Mouse (Mus musculus) testis, adult 2 months (tissue): Measurements from ENCODE around the gene Tvp23a. TPM values are rescaled to one million over a fixed set of nuclear protein-coding genes. Genes with fewer than 3 reads are reported as not detected.
A peak's percentile ranks its signal among the peaks of the same experiment; 100 is the strongest.

Experiments
- H3K27ac ChIP-seq: fragments of 200-500 bp; 2 replicates; pipeline ENCODE4 v1.5.1; 2012; ENCODE audit warnings: low read depth, low read length; ENCODE audit not compliant: control insufficient read depth, insufficient read depth
- H3K27me3 ChIP-seq: fragments of 200-500 bp; 2 replicates; pipeline ENCODE4 v1.6.1; 2012; ENCODE audit warnings: mild to moderate bottlenecking, low read length, moderate library complexity; ENCODE audit not compliant: control insufficient read depth, insufficient read depth
- H3K36me3 ChIP-seq: fragments of 200-500 bp; 2 replicates; pipeline ENCODE4 v1.6.1; 2012; ENCODE audit warnings: mild to moderate bottlenecking, low read length; ENCODE audit not compliant: control insufficient read depth, insufficient read depth
- H3K4me1 ChIP-seq: fragments of 200-500 bp; 2 replicates; pipeline ENCODE4 v1.6.1; 2012; ENCODE audit warnings: low read length; ENCODE audit not compliant: control insufficient read depth, insufficient read depth
- H3K4me3 ChIP-seq: fragments of 200-500 bp; 2 replicates; pipeline ENCODE4 v1.5.1; 2012; ENCODE audit warnings: low read depth, mild to moderate bottlenecking, low read length, moderate library complexity, mixed read lengths; ENCODE audit not compliant: control insufficient read depth
- CTCF ChIP-seq: fragments of 200-500 bp; IDR thresholded peaks from 2 replicates; pipeline ENCODE4 v1.5.1; 2012; ENCODE audit warnings: low read depth, mild to moderate bottlenecking, inconsistent platforms, low read length, moderate library complexity; ENCODE audit not compliant: control insufficient read depth, insufficient read depth, insufficient replicate concordance
- POLR2A ChIP-seq: fragments of 200-500 bp; IDR thresholded peaks from 2 replicates; pipeline ENCODE4 v1.6.1; 2012; ENCODE audit warnings: low read depth, mild to moderate bottlenecking, inconsistent platforms, low read length, moderate library complexity; ENCODE audit not compliant: control insufficient read depth
- polyA plus RNA-seq: library from polyadenylated mRNA; depleted of rRNA; stranded (reverse); fragments of >200 nt; gene quantifications from 2 replicates; pipeline ENCODE4 v1.2.3, GENCODE M21; 2012

Gene Tvp23a
- polyA plus RNA-seq, 1 experiment = 0.37 TPM

DNA sequence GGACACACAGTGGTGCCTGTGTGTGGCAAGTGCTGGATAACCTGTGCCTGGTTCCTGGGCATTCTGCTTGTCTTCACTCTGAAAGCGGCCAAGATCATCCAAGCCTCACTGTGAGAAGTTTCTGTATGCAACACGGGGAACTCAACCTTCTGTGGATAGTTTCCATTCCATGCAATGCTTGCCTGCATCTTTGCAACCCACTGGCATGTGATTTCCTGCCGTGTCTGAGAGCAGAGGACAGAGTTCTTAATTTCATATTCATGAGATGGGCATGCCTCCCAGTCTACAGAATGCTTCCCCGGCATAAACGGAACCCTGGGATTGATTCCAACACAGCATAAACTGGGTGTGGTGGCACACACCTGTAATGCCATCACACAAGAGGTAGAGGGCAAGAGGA is 9.1 kb downstream of the Tvp23a start:
- no peaks in the 10 kb centered on the region for H3K27me3 ChIP-seq
- no peak overlapping the region for H3K4me3 ChIP-seq
- H3K27ac ChIP-seq = no peak overlapping the region
- TF ChIP-seq CTCF = no peak
- TF ChIP-seq POLR2A = no peak
- no peaks in the 10 kb centered on the region for H3K36me3 ChIP-seq
- H3K4me1 ChIP-seq = no peaks in the 10 kb centered on the region

DNA sequence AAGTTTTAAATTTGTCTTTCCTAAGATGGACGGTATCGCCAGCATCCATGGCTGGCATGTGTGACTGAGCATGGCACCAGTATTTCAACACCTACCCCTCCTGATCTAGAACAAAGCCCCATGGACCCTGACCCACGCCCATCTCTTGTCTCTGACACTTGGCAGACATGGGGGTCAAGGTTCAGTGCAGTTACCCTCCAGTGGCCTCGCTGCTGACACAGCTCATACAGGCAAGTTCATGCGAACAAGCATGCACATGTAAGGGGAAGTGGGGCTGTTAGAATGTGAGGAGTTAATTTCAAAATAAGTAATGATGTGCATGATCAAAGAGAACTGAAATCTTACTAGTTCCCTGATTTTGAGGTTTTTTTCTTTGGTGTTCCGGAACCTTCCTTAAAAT is 11.0 kb downstream of the Tvp23a start:
- TF ChIP-seq POLR2A (no peak), CTCF (no peak)
- Histone ChIP-seq H3K4me1 (no peaks in the 10 kb centered on the region), H3K36me3 (no peaks in the 10 kb centered on the region), H3K4me3 (no peak overlapping the region), H3K27me3 (no peaks in the 10 kb centered on the region), H3K27ac (no peak overlapping the region)

DNA sequence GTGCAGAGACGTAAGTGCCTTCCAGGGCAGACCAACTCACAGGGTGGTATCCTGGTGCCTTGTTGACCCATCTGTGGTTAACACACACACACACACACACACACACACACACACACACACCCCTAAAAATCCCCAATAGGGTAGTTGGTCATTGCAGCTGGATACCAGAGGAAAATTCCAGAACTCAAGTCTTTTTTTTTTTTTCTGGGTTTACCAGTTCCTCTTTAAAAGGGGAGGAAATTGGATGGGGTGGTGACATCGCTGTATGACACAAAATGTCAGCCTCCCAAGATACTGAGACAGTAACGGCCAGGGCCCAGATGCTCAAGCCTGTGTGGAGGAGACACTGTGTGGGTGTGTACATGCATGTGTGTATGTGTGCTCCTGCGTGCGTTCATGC is 13.8 kb downstream of the Tvp23a start:
- no peak overlapping the region for H3K4me3 ChIP-seq
- no peaks in the 10 kb centered on the region for H3K4me1 ChIP-seq
- no peak for TF ChIP-seq POLR2A
- TF ChIP-seq CTCF = no peak
- no peak overlapping the region for H3K27ac ChIP-seq
- no peaks in the 10 kb centered on the region for H3K36me3 ChIP-seq
- no peaks in the 10 kb centered on the region for H3K27me3 ChIP-seq

DNA sequence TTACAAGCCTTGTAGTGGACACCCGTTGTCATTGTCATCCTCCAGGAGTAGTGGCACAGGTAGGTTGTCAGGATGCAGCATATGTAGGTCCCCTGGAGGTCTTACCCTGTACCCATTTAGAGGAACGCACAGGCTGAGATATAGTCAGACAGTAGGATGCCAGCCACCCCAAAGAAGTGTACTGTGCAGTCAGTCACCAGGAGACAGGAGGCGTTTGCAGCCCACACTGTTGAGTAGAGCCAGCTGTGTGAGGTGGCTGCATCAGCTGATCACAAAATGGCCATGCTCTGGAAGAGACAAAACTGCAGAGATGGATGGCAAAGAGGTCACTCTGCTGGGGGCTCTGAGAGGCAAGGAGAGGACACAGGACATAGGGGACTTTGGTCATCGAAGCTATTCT is 14.8 kb downstream of the Tvp23a start:
- no peak overlapping the region for H3K4me3 ChIP-seq
- H3K27ac ChIP-seq = no peak overlapping the region
- no peaks in the 10 kb centered on the region for H3K27me3 ChIP-seq
- no peak for TF ChIP-seq CTCF
- no peak for TF ChIP-seq POLR2A
- no peaks in the 10 kb centered on the region for H3K36me3 ChIP-seq
- no peaks in the 10 kb centered on the region for H3K4me1 ChIP-seq

DNA sequence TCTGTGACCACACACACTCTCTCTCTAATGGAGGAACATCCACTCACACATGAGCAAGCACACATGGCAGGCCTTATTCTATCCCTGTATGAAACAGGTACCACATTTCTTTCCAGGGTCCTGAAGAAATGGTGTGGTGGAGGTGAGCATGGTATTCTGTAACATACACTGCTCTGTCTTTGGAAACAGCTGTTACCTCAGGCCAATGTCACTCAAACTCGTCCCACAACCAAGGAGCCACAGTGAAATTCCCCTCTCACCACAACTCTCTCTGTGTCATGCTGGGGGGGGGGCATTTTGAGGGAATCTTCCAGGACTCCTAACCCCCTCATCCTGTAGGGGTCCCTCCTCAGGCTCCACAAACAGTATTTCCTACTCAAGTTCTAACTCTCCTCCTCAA is 15.3 kb downstream of the Tvp23a start:
- Histone ChIP-seq H3K27ac (no peak overlapping the region), H3K36me3 (no peaks in the 10 kb centered on the region), H3K4me1 (no peaks in the 10 kb centered on the region), H3K4me3 (no peak overlapping the region), H3K27me3 (no peaks in the 10 kb centered on the region)
- TF ChIP-seq POLR2A = no peak
- TF ChIP-seq CTCF = no peak

DNA sequence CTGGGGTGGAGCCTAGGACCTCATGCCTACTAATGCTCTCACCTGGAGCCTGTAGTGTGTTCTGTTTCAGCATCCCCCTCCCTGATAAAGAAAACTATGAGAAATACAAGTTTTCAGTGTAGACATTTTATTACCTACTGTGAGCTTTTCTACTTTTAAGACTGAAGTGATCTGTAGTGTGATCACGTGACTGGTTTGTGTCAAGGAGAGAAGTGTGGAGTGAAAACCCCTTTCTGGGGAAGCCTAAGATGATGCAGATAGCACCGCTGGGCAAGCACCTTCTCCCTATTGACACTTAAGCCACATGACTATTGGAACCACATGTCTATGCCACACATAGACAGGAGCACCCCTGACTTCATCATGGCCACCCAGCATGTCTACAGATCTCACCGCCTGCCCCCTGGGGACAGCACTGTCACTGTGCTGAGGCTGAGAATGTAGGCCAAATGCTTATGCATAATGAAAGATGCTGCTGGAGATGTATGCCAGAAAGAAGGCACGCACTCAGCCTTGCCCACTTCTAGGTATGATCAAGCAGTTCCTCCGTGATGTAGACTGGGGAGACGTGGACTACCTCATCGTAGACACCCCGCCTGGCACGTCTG is 26.6 kb downstream of the Tvp23a start:
- peak overlapping the region; percentile 14 for H3K4me3 ChIP-seq
- H3K27ac ChIP-seq = no peak overlapping the region
- TF ChIP-seq POLR2A = no peak
- no peak for TF ChIP-seq CTCF
- H3K27me3 ChIP-seq = no peaks in the 10 kb centered on the region
- H3K36me3 ChIP-seq = no peaks in the 10 kb centered on the region; the same call in 1 of the 2 replicates
- H3K4me1 ChIP-seq = no peaks in the 10 kb centered on the region

DNA sequence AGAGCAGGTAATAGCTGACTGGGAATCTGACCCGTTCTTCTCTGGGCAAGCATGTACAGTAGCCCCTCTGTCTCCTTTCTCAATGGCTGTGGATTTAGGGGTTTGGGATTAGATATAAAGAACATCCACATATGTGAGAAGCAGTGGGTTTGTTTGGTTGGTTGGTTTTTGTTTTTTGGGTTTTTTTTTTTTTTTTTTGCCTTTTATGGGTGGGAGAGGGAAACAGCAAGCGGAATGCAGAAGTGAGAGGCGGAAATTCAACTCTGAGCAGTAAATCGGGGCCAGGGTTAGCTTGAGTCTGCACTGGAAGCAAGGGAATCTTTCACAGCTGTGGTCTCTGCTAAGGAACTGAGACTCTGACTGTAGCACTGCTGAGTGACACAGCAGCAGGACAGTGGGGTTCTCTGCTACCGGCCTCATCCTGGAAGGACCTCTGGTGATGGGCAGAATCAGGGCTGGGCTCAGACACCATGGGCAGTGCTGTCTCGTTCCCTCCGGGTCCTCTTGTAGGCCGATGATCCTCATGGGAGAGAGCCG is 29.4 kb downstream of the Tvp23a start:
- TF ChIP-seq POLR2A = no peak
- no peak for TF ChIP-seq CTCF
- Histone ChIP-seq H3K27me3 (no peaks in the 10 kb centered on the region), H3K4me3 (no peak overlapping the region), H3K27ac (no peak overlapping the region), H3K4me1 (no peaks in the 10 kb centered on the region; the same call in 1 of the 2 replicates), H3K36me3 (no peaks in the 10 kb centered on the region; the same call in 1 of the 2 replicates)

DNA sequence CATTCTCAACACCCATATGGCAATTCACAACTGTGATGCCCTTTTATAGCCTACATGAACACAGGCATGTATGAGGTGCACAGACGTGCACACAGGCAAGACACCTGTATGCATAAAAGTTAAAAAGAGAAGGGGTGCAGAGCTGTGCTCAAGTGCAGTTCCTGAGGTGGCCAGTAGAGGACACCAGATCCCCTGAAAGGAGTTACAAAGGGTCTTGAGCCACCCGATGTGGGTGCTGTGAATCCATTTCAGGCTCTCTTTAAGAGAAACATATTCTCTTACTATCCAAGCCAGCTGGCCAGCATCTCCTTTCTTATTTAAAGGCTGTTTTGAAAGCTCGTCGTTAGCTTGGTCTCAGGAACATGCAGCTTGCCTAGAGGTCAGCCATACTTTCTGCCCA is 30.3 kb downstream of the Tvp23a start:
- no peak overlapping the region for H3K27ac ChIP-seq
- peaks cover 2% of the 10 kb centered on the region; the same call in 1 of the 2 replicates for H3K4me1 ChIP-seq
- H3K36me3 ChIP-seq = no peaks in the 10 kb centered on the region; the same call in 1 of the 2 replicates
- H3K27me3 ChIP-seq = no peaks in the 10 kb centered on the region
- TF ChIP-seq CTCF (peak; percentile 71; the same call in 1 of the 2 replicates), POLR2A (no peak)
- H3K4me3 ChIP-seq = no peak overlapping the region
